Mouse (Mus musculus) heart, embryonic 11.5 days (tissue): ENCODE measurements at regions not wholly inside any gene's neighbourhood (a gene's known extent, or its start where the extent isn't known, plus 50 kb on each side); places are given as distances from the start of the nearest gene placed in this dataset.

Experiments used
- ATAC-seq: fragments of 200-750 bp; cut with Nextera tagmentation; replicated peaks from 2 replicates; pipeline ENCODE4 v1.8.0; 2017; ENCODE audit warnings: moderate library complexity; ENCODE audit not compliant: insufficient number of reproducible peaks, low FRiP score, low TSS enrichment
- H3K27ac ChIP-seq: fragments of 300-500 bp; sonication (generic); 2 replicates; pipeline ENCODE4 v1.5.1; 2014; ENCODE audit warnings: mild to moderate bottlenecking, low read depth, low read length
- H3K27me3 ChIP-seq: fragments of 300-500 bp; sonication (generic); 2 replicates; pipeline ENCODE4 v1.6.1; 2014; ENCODE audit warnings: mild to moderate bottlenecking, low read length, mixed read lengths; ENCODE audit not compliant: control insufficient read depth, insufficient read depth
- H3K36me3 ChIP-seq: fragments of 300-500 bp; sonication (generic); 2 replicates; pipeline ENCODE4 v1.6.1; 2014; ENCODE audit warnings: mild to moderate bottlenecking, low read length, moderate library complexity, mixed read lengths; ENCODE audit not compliant: control insufficient read depth, insufficient read depth
- H3K4me1 ChIP-seq: fragments of 300-500 bp; sonication (generic); 2 replicates; pipeline ENCODE4 v1.6.1; 2014; ENCODE audit warnings: low read length; ENCODE audit not compliant: control insufficient read depth, insufficient read depth
- H3K4me2 ChIP-seq: fragments of 300-500 bp; sonication (generic); 2 replicates; pipeline ENCODE4 v1.6.1; 2014; ENCODE audit warnings: mild to moderate bottlenecking, moderate library complexity
- H3K4me3 ChIP-seq: fragments of 300-500 bp; sonication (generic); 2 replicates; pipeline ENCODE4 v1.5.1; 2014; ENCODE audit warnings: low read depth, low read length
- H3K9ac ChIP-seq: fragments of 300-500 bp; sonication (generic); 2 replicates; pipeline ENCODE4 v1.6.1; 2014; ENCODE audit warnings: mild to moderate bottlenecking, low read depth, low read length, moderate library complexity
- H3K9me3 ChIP-seq: fragments of 300-500 bp; sonication (generic); replicated peaks from 2 replicates; pipeline ENCODE4 v1.6.1; 2016; ENCODE audit warnings: low read length; ENCODE audit not compliant: control insufficient read depth
- WGBS: fragments of 180-500 bp; shearing (Covaris S2); extraction: QIAGEN DNeasy Blood & Tissue Kit; methylation state at CpG from one replicate; pipeline ENCODE4 v1.1.7; 2014; ENCODE audit not compliant: insufficient replicate concordance; 5-methylcytosine and 5-hydroxymethylcytosine counted together

DNA sequence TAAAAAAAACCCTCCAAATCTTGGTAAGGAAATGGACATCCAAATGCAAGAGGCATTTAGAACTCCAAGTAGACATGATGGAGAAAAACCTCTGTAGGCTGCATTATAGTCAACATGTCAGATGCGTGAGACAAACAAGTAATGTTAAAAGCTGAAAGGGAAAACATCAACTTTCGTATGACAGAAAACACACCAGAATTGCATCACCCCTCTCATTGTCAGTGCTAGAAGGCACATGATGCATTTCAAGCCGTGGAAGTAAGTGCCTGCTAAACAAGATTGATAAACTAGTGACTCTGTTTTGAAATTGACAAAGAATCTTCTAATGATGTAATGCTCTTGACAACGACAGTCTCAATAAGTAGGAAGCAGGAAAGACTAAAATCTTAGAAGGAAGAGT, 96.1 kb downstream of the Mbl2 start:
- H3K4me1 ChIP-seq, result no peaks in the 10 kb centered on the region
- no peak overlapping the region for H3K4me2 ChIP-seq
- ATAC-seq, result no peak
- no peak overlapping the region for H3K27ac ChIP-seq
- 70% methylated on average over 4 of the region's 4 CpGs for whole genome bisulfite sequencing
- no peaks in the 10 kb centered on the region for H3K9me3 ChIP-seq
- H3K4me3 ChIP-seq, result no peak overlapping the region
- no peaks in the 10 kb centered on the region for H3K36me3 ChIP-seq
- no peaks in the 10 kb centered on the region for H3K27me3 ChIP-seq
- H3K9ac ChIP-seq, result no peak overlapping the region

DNA sequence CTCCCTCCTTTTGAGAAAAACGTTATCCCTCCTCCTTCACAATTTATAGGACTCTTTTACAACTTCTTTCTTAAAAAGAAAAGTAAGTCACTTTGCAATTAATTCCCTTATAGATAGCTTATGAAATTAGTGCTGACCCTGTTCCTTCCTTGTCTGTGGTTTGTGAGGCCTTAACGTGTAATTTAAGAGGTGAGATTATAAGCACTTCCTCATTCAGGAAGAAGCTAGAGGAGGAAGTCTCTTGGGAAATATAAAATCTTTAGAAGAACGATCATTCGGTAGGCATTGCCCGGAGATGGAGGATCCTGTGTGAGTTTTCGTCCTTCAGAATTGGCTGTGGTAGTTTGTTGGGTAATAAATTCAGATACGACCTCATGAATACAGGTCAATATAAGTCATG, 98.0 kb downstream of the Mbl2 start:
- Histone ChIP-seq H3K36me3 (no peaks in the 10 kb centered on the region), H3K9me3 (no peaks in the 10 kb centered on the region), H3K4me2 (no peak overlapping the region), H3K4me1 (no peaks in the 10 kb centered on the region), H3K4me3 (no peak overlapping the region), H3K27me3 (no peaks in the 10 kb centered on the region), H3K27ac (no peak overlapping the region), H3K9ac (no peak overlapping the region)
- 83% methylated on average over 7 of the region's 7 CpGs for WGBS
- ATAC-seq, result no peak

DNA sequence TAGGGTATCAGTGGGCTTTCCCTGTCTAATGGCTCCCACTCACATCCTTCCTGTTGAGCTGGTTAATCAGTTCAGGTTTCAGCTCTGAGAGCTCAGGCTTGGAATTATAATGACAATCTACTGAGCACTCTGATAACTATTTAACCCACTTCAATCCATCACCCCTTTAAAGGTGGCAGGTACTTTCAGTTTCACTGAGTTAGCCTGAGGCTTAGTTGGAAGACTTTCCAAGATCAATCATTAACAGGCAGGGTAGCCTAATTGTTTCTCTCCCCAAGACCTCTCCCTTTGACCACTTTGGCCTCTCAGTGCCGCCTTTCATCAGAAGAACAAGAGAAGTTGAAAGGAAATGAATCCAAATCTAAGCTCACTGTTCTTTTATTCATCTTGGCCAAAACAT, 99.1 kb downstream of the Mbl2 start:
- no peaks in the 10 kb centered on the region for H3K27me3 ChIP-seq
- H3K9ac ChIP-seq, result no peak overlapping the region
- 48% methylated on average over 1 of the region's 1 CpGs for WGBS
- ATAC-seq, result no peak
- H3K36me3 ChIP-seq, result no peaks in the 10 kb centered on the region
- no peak overlapping the region for H3K4me3 ChIP-seq
- no peak overlapping the region for H3K27ac ChIP-seq
- H3K4me1 ChIP-seq, result no peaks in the 10 kb centered on the region
- no peak overlapping the region for H3K4me2 ChIP-seq
- H3K9me3 ChIP-seq, result no peaks in the 10 kb centered on the region

DNA sequence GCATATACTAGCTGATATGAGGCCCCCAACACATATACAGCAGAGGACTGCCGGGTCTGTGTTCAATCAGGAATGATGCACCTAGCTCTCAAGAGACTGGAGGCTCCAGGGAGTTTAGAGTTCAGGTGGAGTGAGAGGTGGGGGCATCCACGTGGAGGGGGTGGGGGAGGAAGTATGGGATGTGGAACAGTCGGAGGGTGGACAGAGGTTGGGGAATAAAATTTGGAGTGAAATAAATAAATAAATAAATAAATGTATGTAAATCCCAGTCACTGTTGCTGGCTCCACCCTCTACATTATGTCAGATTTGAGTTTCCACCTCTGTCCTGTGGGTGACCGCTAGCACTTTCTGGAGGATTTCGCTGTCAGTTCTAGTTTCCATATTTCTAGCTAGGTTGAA, 111.7 kb downstream of the Mbl2 start:
- no peak overlapping the region for H3K9ac ChIP-seq

GRCm38 (mm10) chr19:30348924-30349323, 116.2 kb downstream of the Mbl2 start:
- Histone ChIP-seq H3K9ac (no peak overlapping the region), H3K27me3 (no peaks in the 10 kb centered on the region)
- 66% methylated on average over 6 of the region's 6 CpGs for WGBS

More for the DNA sequence above, 111.7 kb downstream of the Mbl2 start:
- Histone ChIP-seq H3K27me3 (no peaks in the 10 kb centered on the region), H3K4me1 (no peaks in the 10 kb centered on the region), H3K4me3 (no peak overlapping the region), H3K9me3 (no peaks in the 10 kb centered on the region), H3K27ac (no peak overlapping the region), H3K4me2 (no peak overlapping the region), H3K36me3 (no peaks in the 10 kb centered on the region)
- 75% methylated on average over 5 of the region's 5 CpGs for WGBS
- no peak for ATAC-seq

GRCm38 (mm10) chr19:30354981-30355380, 122.2 kb downstream of the Mbl2 start:
- H3K36me3 ChIP-seq, result no peaks in the 10 kb centered on the region
- H3K27ac ChIP-seq, result no peak overlapping the region
- H3K9me3 ChIP-seq, result no peaks in the 10 kb centered on the region
- H3K9ac ChIP-seq, result no peak overlapping the region
- H3K4me3 ChIP-seq, result no peak overlapping the region
- H3K4me2 ChIP-seq, result no peak overlapping the region
- H3K4me1 ChIP-seq, result peaks cover 4% of the 10 kb centered on the region; the same call in 1 of the 2 replicates
- no peak for ATAC-seq
- 7% methylated on average over 4 of the region's 4 CpGs for WGBS
- H3K27me3 ChIP-seq, result no peaks in the 10 kb centered on the region

More at GRCm38 (mm10) chr19:30348924-30349323, 116.2 kb downstream of the Mbl2 start:
- Histone ChIP-seq H3K4me2 (no peak overlapping the region), H3K27ac (no peak overlapping the region), H3K9me3 (no peaks in the 10 kb centered on the region), H3K4me3 (no peak overlapping the region), H3K36me3 (no peaks in the 10 kb centered on the region), H3K4me1 (no peaks in the 10 kb centered on the region)
- ATAC-seq, result no peak

DNA sequence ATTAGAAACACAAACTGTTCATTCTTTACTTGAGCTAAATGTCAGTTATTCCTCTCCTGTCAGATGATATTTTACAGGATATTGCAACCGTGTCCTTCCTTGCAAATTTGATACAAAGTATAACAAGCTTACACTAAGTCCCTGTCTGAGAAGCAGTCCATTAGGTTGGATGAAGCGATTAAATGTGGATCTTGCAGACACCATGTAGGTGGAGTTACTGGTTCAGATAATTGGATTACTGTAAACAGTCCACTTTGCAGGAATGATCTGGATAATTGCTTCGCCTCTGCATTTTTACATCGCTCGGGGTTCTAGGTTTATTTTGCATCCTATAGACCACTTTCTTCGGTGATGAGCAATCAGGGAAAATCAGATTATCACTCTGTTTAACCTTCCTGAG, 126.2 kb downstream of the Mbl2 start:
- Histone ChIP-seq H3K36me3 (no peaks in the 10 kb centered on the region), H3K4me2 (no peak overlapping the region), H3K4me3 (no peak overlapping the region), H3K9me3 (no peaks in the 10 kb centered on the region), H3K4me1 (peaks cover 4% of the 10 kb centered on the region; the same call in 1 of the 2 replicates), H3K27ac (no peak overlapping the region), H3K27me3 (no peaks in the 10 kb centered on the region), H3K9ac (no peak overlapping the region)
- 68% methylated on average over 6 of the region's 6 CpGs for WGBS
- ATAC-seq, result no peak

DNA sequence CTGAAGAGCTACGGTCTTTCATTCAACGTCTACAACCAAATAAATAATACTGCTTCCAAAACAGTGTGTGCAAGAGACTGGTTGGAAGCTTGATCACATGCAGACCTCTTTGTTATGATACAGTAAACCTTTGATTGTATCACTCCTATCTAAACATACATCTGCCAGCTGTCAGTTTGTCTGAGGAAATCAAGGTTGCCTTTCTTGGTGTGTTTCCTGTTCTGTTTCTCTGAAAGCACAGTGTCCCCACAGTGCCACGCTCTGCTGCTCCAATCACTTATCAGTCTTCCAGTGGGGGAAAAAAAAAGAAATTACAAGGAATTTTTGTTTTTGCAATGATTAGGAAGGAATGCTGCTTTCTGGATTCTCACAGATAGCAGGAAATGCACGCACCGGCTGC, 139.2 kb downstream of the Mbl2 start:
- no peaks in the 10 kb centered on the region for H3K36me3 ChIP-seq
- H3K27ac ChIP-seq, result no peak overlapping the region
- no peak for ATAC-seq
- no peak overlapping the region for H3K4me3 ChIP-seq
- H3K4me1 ChIP-seq, result no peaks in the 10 kb centered on the region
- WGBS, result 30% methylated on average over 5 of the region's 5 CpGs
- H3K9ac ChIP-seq, result no peak overlapping the region
- no peak overlapping the region for H3K4me2 ChIP-seq
- no peaks in the 10 kb centered on the region for H3K9me3 ChIP-seq
- H3K27me3 ChIP-seq, result no peaks in the 10 kb centered on the region

GRCm38 (mm10) chr19:30379767-30380166, 147.0 kb downstream of the Mbl2 start:
- Histone ChIP-seq H3K27me3 (no peaks in the 10 kb centered on the region), H3K27ac (no peak overlapping the region), H3K4me3 (no peak overlapping the region), H3K4me1 (no peaks in the 10 kb centered on the region), H3K36me3 (no peaks in the 10 kb centered on the region), H3K4me2 (no peak overlapping the region), H3K9ac (no peak overlapping the region), H3K9me3 (no peaks in the 10 kb centered on the region)
- ATAC-seq, result no peak
- WGBS, result 69% methylated on average over 6 of the region's 6 CpGs
